8 mouse cellular contexts compared by ENCODE assay signal in genomic region chr3:100488251-100489132, GRCm38 (mm10). TPM values are rescaled to one million over a fixed set of nuclear protein-coding genes. Genes with fewer than 3 reads are reported as not detected.
DNase-seq lines count a peak whose midpoint lies in the region; ATAC-seq lines count a peak whose summit lies in the region.

No protein-coding gene starts in this region.

- H3K9ac ChIP-seq in hindbrain, embryonic 13.5 days: peak overlapping the region; percentile 68

- intact Hi-C loops in left cerebral cortex, postnatal 14 days (cut with DNase I): loop anchor here (5.0 kb wide), 1 partner anchor 66 kb away; no protein-coding TSS in a partner anchor

- under 1% methylated on average over 66 of the region's 66 CpGs for WGBS in hindbrain, embryonic 13.5 days

- H3K4me3 ChIP-seq in hindbrain, embryonic 13.5 days: peak overlapping the region; percentile 74
- peak overlapping the region; percentile 99 for H3K4me3 ChIP-seq in megakaryocyte, embryonic 14.5 days (replicated peaks)

- peak; percentile 61 for ATAC-seq in hindbrain, embryonic 13.5 days (ENCODE audit: low FRiP score)

- peak overlapping the region; percentile 97 for H3K4me2 ChIP-seq in hindbrain, embryonic 13.5 days

- no peak overlapping the region for H3K27ac ChIP-seq in hindbrain, embryonic 13.5 days

- peaks cover 18% of the 10 kb centered on the region for H3K4me1 ChIP-seq in hindbrain, embryonic 13.5 days (replicated peaks)
- H3K4me1 ChIP-seq in megakaryocyte, embryonic 14.5 days: peaks cover 59% of the 10 kb centered on the region

- DNase-seq in T-cell, adult 2 months (ENCODE audit: low spot score): peak; percentile 73
- DNase-seq in cerebellum, postnatal 14 days: peak; percentile 47 to 53
- DNase-seq in frontal cortex, postnatal 36 days (ENCODE audit: low spot score in 2 of 2): peak; percentile 22 to 32
- peak; percentile 8 to 13 for DNase-seq in left cerebral cortex, postnatal 14 days (ENCODE audit: low spot score in 2 of 2)
- peak; percentile 35 for DNase-seq in right cerebral cortex, postnatal 14 days
- DNase-seq in urinary bladder, postnatal 36 days (ENCODE audit: low spot score in 2 of 2): peak; percentile 51 to 75

- peaks cover 60% of the 10 kb centered on the region for H3K27me3 ChIP-seq in hindbrain, embryonic 13.5 days
- peaks cover 41% of the 10 kb centered on the region for H3K27me3 ChIP-seq in megakaryocyte, embryonic 14.5 days (replicated peaks)

- no peaks in the 10 kb centered on the region for H3K36me3 ChIP-seq in hindbrain, embryonic 13.5 days
- H3K36me3 ChIP-seq in megakaryocyte, embryonic 14.5 days (replicated peaks; ENCODE audit: low read length): peaks cover 13% of the 10 kb centered on the region

- no peaks in the 10 kb centered on the region for H3K9me3 ChIP-seq in hindbrain, embryonic 13.5 days
- H3K9me3 ChIP-seq in megakaryocyte, embryonic 14.5 days: no peaks in the 10 kb centered on the region

RNA-seq across cellular contexts. Expression of gene Tent5c, which starts 0.6 kb away (rescaled TPM):
- polyA plus RNA-seq in hindbrain, embryonic 13.5 days (2015; fragmentation: Nextera tagmentation; extraction: Ambion mirVana): 3.6 and 4.3 TPM in 2 replicates
- total RNA-seq in left cerebral cortex, postnatal 14 days (2021): 1 to 10 TPM; 3.7 to 4.3 TPM
- 4.6 and 7.1 TPM in 2 replicates for polyA plus RNA-seq in megakaryocyte, embryonic 14.5 days (2012; ENCODE audit: insufficient read depth, low replicate concordance)

Comparison
In these comparisons a context has a peak if more than half of its experiments do, and no peak if none do; other contexts are left out.
1. DNase-seq: peak in every context shown above with its lines; median percentile 73 in T-cell, adult 2 months; 63 in urinary bladder, postnatal 36 days; 50 in cerebellum, postnatal 14 days; 35 in right cerebral cortex, postnatal 14 days; 27 in frontal cortex, postnatal 36 days; 10 in left cerebral cortex, postnatal 14 days.